Mouse (Mus musculus) heart, postnatal 10 days (tissue): Measurements from ENCODE around the gene A230050P20Rik. TPM values are rescaled to one million over a fixed set of nuclear protein-coding genes. Genes with fewer than 3 reads are reported as not detected.

Experiments
- DNase-seq, 2 experiments: peaks; one replicate each; pipeline ENCODE4 v3.0.0; 2021
- intact Hi-C: fragments of 180-260 bp; cut with DNase I; formaldehyde crosslinking; loops from one replicate; pipeline ENCODE4 v1.15.1; 2025
- total RNA-seq, 2 experiments: library from RNA; stranded (reverse); gene quantifications; 2 replicates each; pipeline ENCODE4 v1.2.3; 2021

Gene A230050P20Rik
- total RNA-seq, 2 experiments from 2014 or later, result 6.5 to 7.2 TPM

- intact Hi-C loops, result no loop called here
Observed at GRCm38 (mm10) chr9:20870211-20871173, 2.0 kb downstream of the A230050P20Rik start.

GRCm38 (mm10) chr9:20872991-20873390 is 4.5 kb downstream of the A230050P20Rik start:
- intact Hi-C loops, result no loop called here
- DNase-seq, result no peak

More at GRCm38 (mm10) chr9:20870211-20871173, 2.0 kb downstream of the A230050P20Rik start:
- DNase-seq, result no peak

GRCm38 (mm10) chr9:20873521-20873920 is 5.1 kb downstream of the A230050P20Rik start:
- intact Hi-C loops, result no loop called here
- no peak for DNase-seq

GRCm38 (mm10) chr9:20875021-20875790 is 6.8 kb downstream of the A230050P20Rik start:
- intact Hi-C loops, result no loop called here
- DNase-seq, result peak in 1 of 2 experiments; percentile 57

- intact Hi-C loops, result no loop called here
- no peak for DNase-seq
Observed at GRCm38 (mm10) chr9:20876318-20877117, 8.1 kb downstream of the A230050P20Rik start.

GRCm38 (mm10) chr9:20877118-20878040 is 8.9 kb downstream of the A230050P20Rik start:
- no peak for DNase-seq
- intact Hi-C loops, result no loop called here

- DNase-seq, result peak; percentile 100
- intact Hi-C loops, result no loop called here
Observed at GRCm38 (mm10) chr9:20878041-20878709, 9.7 kb downstream of the A230050P20Rik start.

- no peak for DNase-seq
- intact Hi-C loops, result no loop called here
Observed at GRCm38 (mm10) chr9:20878710-20879065, 10.2 kb downstream of the A230050P20Rik start.

GRCm38 (mm10) chr9:20879097-20879792 is 10.8 kb downstream of the A230050P20Rik start, which contains the start of gene Angptl6:
Gene Angptl6, minus strand, starts transcription at chr9:20879727.
- no peak for DNase-seq
- intact Hi-C loops, result no loop called here

GRCm38 (mm10) chr9:20886563-20886962 is 18.1 kb downstream of the A230050P20Rik start:
- no peak for DNase-seq
- intact Hi-C loops, result no loop called here

- intact Hi-C loops, result no loop called here
Observed at GRCm38 (mm10) chr9:20887191-20887590, 18.7 kb downstream of the A230050P20Rik start.

GRCm38 (mm10) chr9:20887704-20888385 is 19.4 kb downstream of the A230050P20Rik start, which contains the start of gene Ppan:
Gene Ppan, plus strand, starts transcription at chr9:20888175.
- intact Hi-C loops, result no loop called here
- DNase-seq, result peak; percentile 97

More at GRCm38 (mm10) chr9:20887191-20887590, 18.7 kb downstream of the A230050P20Rik start:
- DNase-seq, result no peak

- no peak for DNase-seq
- intact Hi-C loops, result no loop called here
Observed at GRCm38 (mm10) chr9:20888386-20888765, 19.9 kb downstream of the A230050P20Rik start.

GRCm38 (mm10) chr9:20889185-20890141 is 21.0 kb downstream of the A230050P20Rik start:
- DNase-seq, result no peak
- intact Hi-C loops, result no loop called here

- no peak for DNase-seq
- intact Hi-C loops, result no loop called here
Observed at GRCm38 (mm10) chr9:20890411-20890810, 22.0 kb downstream of the A230050P20Rik start.

GRCm38 (mm10) chr9:20891339-20892103 is 23.1 kb downstream of the A230050P20Rik start:
- no peak for DNase-seq
- intact Hi-C loops, result no loop called here
